Mouse (Mus musculus) lung, embryonic 15.5 days (tissue): ENCODE measurements around the gene Cnpy1. TPM values are rescaled to one million over a fixed set of nuclear protein-coding genes. Genes with fewer than 3 reads are reported as not detected.

ENCODE experiments used
- ATAC-seq: fragments of 200-750 bp; cut with Nextera tagmentation; 2 replicates; pipeline ENCODE4 v1.8.0; 2017; ENCODE audit warnings: moderate number of reproducible peaks, borderline replicate concordance; ENCODE audit not compliant: low FRiP score, low TSS enrichment; ENCODE audit errors: extremely low read depth
- H3K27ac ChIP-seq: fragments of 300-500 bp; sonication (generic); 2 replicates; pipeline ENCODE4 v1.5.1; 2015; ENCODE audit warnings: moderate library complexity, mild to moderate bottlenecking, inconsistent platforms
- H3K27me3 ChIP-seq: fragments of 300-500 bp; sonication (generic); 2 replicates; pipeline ENCODE4 v1.6.1; 2015; ENCODE audit warnings: inconsistent platforms
- H3K36me3 ChIP-seq: fragments of 300-500 bp; sonication (generic); 2 replicates; pipeline ENCODE4 v1.6.1; 2015; ENCODE audit warnings: inconsistent platforms
- H3K4me1 ChIP-seq: fragments of 300-500 bp; sonication (generic); 2 replicates; pipeline ENCODE4 v1.6.1; 2015; ENCODE audit warnings: inconsistent platforms
- H3K4me2 ChIP-seq: fragments of 300-500 bp; sonication (generic); 2 replicates; pipeline ENCODE4 v1.6.1; 2015; ENCODE audit warnings: inconsistent platforms, mild to moderate bottlenecking, moderate library complexity
- H3K4me3 ChIP-seq: fragments of 300-500 bp; sonication (generic); 2 replicates; pipeline ENCODE4 v1.5.1; 2015; ENCODE audit warnings: mild to moderate bottlenecking, inconsistent platforms
- H3K9ac ChIP-seq: fragments of 300-500 bp; sonication (generic); 2 replicates; pipeline ENCODE4 v1.6.1; 2015; ENCODE audit warnings: inconsistent platforms
- H3K9me3 ChIP-seq: fragments of 300-500 bp; sonication (generic); 2 replicates; pipeline ENCODE4 v1.6.1; 2016; ENCODE audit warnings: inconsistent platforms
- WGBS: fragments of 180-500 bp; shearing (Covaris S2); methylation state at CpG from one replicate; pipeline ENCODE4 v1.1.7; 2015; 5-methylcytosine and 5-hydroxymethylcytosine counted together
- polyA plus RNA-seq: library from polyadenylated mRNA; unstranded; fragments of >200 nt; fragmentation: Nextera tagmentation; extraction: Ambion mirVana; gene quantifications from 2 replicates; pipeline ENCODE4 v1.2.1, GENCODE M21; 2015

The Cnpy1 gene
- polyA plus RNA-seq, 1 experiment from 2014 or later, result 0.56 TPM

DNA sequence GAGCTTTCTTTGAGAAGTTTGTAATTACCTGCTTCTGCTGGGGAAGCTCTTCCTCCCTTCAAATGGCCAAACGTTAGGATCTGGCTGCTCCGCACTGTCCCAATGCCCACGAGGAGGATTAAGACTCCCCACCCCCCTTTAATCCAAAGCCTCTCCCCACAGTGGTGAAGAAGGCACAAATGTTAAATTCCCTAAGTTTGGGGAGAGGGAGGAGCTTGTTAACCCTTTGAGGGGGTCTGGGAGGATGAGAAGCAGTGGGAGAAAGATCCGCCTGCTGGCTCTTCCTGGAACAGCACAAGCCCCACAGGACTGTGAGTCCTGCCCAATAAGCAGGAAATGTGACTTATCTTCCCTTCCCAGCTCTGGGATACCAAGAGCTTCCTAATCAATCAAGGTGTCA lies 7.5 kb downstream of the Cnpy1 start:
- H3K9ac ChIP-seq, result no peak overlapping the region
- H3K4me1 ChIP-seq, result no peaks in the 10 kb centered on the region
- 15% methylated on average over 4 of the region's 4 CpGs for WGBS
- H3K36me3 ChIP-seq, result no peaks in the 10 kb centered on the region
- H3K4me3 ChIP-seq, result no peak overlapping the region
- no peak overlapping the region for H3K27ac ChIP-seq
- no peaks in the 10 kb centered on the region for H3K9me3 ChIP-seq
- H3K27me3 ChIP-seq, result no peaks in the 10 kb centered on the region
- ATAC-seq, result no peak
- no peak overlapping the region for H3K4me2 ChIP-seq

DNA sequence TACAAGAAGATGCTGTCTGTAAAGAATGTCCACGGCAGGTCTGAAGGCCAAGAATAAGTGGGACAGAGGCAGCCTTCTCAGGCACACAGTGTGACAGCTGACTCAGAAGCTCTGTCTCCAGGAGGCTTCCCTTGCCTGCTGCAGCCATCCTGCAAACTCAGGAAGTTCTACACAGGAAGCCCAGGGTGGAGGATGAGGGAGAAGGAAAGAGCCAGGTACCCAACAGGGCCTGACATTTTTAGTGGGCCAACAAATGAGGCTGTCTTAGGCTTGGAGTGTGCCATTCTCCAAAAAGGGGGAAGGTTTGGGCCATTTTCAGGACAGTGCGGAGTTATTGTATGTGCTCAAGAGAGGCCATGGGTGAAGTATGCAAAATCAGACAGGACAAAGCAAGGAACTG lies 7.9 kb downstream of the Cnpy1 start:
- Histone ChIP-seq H3K4me2 (no peak overlapping the region), H3K4me3 (no peak overlapping the region), H3K36me3 (no peaks in the 10 kb centered on the region), H3K9me3 (no peaks in the 10 kb centered on the region), H3K9ac (no peak overlapping the region), H3K27me3 (no peaks in the 10 kb centered on the region), H3K4me1 (no peaks in the 10 kb centered on the region), H3K27ac (no peak overlapping the region)
- ATAC-seq, result no peak
- WGBS, result 75% methylated on average over 2 of the region's 2 CpGs

DNA sequence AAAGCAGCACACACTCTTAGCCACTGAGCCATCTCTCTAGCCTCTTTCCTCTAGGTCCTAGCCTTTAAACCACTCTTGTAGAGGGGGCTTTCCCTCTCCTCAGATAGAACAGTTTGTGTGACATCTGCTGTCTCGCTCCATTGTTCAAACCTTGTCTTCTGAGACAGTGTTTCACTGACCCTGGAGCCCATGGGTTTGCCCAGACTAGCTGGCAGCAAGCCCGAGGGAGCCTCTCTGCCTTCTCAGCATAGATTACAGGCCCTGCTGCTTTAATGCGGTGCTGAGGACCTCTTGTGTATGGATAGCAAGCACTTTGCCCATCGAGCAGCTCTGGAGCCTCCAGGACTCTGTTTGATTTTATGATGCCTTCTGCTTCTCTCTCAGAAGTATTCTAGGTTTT lies 8.6 kb downstream of the Cnpy1 start:
- H3K9ac ChIP-seq, result no peak overlapping the region
- H3K4me1 ChIP-seq, result no peaks in the 10 kb centered on the region
- 46% methylated on average over 4 of the region's 4 CpGs for WGBS
- no peaks in the 10 kb centered on the region for H3K9me3 ChIP-seq
- H3K4me2 ChIP-seq, result no peak overlapping the region
- H3K36me3 ChIP-seq, result no peaks in the 10 kb centered on the region
- H3K4me3 ChIP-seq, result no peak overlapping the region
- no peaks in the 10 kb centered on the region for H3K27me3 ChIP-seq
- no peak for ATAC-seq
- H3K27ac ChIP-seq, result no peak overlapping the region

DNA sequence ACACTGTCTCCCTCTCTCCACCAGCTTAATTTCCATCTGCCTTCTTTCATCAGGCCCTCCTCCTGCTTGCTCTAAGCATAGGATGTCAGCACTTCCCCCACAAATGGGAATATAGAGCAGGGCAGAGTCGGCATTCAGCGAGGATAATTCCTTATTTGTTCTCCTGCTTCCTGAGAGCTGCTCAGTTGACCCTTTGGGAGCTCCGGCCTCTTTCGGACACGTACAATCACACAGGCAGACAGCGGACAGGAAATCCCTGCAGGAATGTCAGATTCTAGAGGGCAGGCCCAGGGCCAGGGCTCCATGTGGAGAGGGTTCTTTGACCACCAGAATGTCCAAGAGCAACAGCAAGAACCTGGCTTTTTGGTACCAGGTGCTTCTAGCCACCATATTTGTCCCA lies 9.5 kb downstream of the Cnpy1 start:
- WGBS, result 26% methylated on average over 6 of the region's 6 CpGs
- H3K4me3 ChIP-seq, result no peak overlapping the region
- H3K4me1 ChIP-seq, result no peaks in the 10 kb centered on the region
- no peak overlapping the region for H3K9ac ChIP-seq
- H3K27me3 ChIP-seq, result no peaks in the 10 kb centered on the region
- H3K4me2 ChIP-seq, result no peak overlapping the region
- no peak overlapping the region for H3K27ac ChIP-seq
- H3K36me3 ChIP-seq, result no peaks in the 10 kb centered on the region
- no peaks in the 10 kb centered on the region for H3K9me3 ChIP-seq
- ATAC-seq, result no peak

DNA sequence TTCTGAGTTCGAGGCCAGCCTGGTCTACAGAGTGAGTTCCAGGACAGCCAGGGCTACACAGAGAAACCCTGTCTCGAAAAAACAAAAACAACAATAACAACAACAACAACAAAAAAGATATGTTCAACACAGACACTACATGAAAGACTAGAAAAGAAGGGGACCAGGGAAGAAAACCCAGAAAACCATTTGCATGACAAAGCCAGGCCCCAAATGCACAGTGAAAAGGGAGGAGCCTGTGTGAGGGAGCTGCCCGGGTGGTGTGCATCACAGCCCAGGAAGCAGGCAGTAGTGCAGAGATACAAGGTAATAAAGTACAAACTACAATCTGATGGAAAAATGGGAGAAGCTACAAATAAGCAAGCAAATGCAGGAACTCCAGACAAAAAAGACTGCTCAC lies 13.5 kb downstream of the Cnpy1 start:
- ATAC-seq, result no peak
- Histone ChIP-seq H3K27ac (no peak overlapping the region), H3K4me1 (no peaks in the 10 kb centered on the region), H3K27me3 (no peaks in the 10 kb centered on the region), H3K36me3 (no peaks in the 10 kb centered on the region), H3K9me3 (no peaks in the 10 kb centered on the region), H3K4me3 (no peak overlapping the region), H3K9ac (no peak overlapping the region), H3K4me2 (no peak overlapping the region)
- 62% methylated on average over 3 of the region's 3 CpGs for WGBS

DNA sequence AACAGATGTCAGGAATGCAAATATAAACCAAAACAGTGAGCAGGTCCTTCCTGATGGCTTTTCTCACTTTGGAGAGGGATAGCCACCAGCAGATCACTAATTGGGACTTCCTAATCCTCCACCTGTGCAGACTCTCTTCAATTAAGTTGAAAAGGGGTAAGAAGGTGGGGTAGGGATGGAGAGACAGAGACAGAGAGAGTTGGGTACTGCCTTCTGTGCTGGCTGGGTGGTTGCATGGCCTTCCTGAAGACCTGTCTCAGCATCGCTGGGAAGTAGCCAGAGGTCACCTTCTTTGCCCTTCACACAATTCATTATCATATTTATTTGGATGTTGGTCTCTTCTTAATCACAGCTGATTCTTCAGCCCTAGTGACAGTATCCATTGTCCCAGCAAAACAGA lies 26.0 kb downstream of the Cnpy1 start:
- H3K27ac ChIP-seq, result no peak overlapping the region
- no peaks in the 10 kb centered on the region for H3K9me3 ChIP-seq
- no peak overlapping the region for H3K9ac ChIP-seq
- no peak overlapping the region for H3K4me3 ChIP-seq
- peaks cover 12% of the 10 kb centered on the region; the same call in 1 of the 2 replicates for H3K27me3 ChIP-seq
- H3K4me2 ChIP-seq, result no peak overlapping the region
- ATAC-seq, result no peak
- 62% methylated on average over 1 of the region's 1 CpGs for WGBS
- no peaks in the 10 kb centered on the region for H3K36me3 ChIP-seq
- H3K4me1 ChIP-seq, result no peaks in the 10 kb centered on the region

DNA sequence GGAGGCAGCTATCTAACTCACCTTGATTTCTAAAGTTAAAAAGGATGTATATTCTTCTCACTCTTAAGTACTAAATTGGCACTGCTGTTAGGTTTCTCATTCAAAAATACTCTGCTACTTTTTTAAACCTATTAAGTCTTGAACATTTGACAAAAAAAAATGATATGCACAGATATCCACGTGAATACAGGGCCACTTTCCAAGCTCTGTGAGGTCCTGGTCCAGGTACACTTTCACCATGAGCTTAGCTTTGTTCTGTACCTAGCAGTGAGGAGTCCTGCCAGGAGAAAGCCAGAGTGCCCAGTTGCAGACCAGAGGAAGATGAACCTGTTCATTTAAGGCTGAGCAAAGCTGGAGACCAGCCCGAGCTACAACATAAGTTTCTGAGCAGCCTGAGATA lies 32.2 kb downstream of the Cnpy1 start:
- H3K4me3 ChIP-seq, result no peak overlapping the region
- H3K27me3 ChIP-seq, result peaks cover 74% of the 10 kb centered on the region
- WGBS, result 57% methylated on average over 2 of the region's 2 CpGs
- peaks cover 8% of the 10 kb centered on the region for H3K4me1 ChIP-seq
- H3K9me3 ChIP-seq, result no peaks in the 10 kb centered on the region
- H3K36me3 ChIP-seq, result no peaks in the 10 kb centered on the region
- H3K9ac ChIP-seq, result no peak overlapping the region
- ATAC-seq, result no peak
- H3K27ac ChIP-seq, result no peak overlapping the region
- H3K4me2 ChIP-seq, result no peak overlapping the region

DNA sequence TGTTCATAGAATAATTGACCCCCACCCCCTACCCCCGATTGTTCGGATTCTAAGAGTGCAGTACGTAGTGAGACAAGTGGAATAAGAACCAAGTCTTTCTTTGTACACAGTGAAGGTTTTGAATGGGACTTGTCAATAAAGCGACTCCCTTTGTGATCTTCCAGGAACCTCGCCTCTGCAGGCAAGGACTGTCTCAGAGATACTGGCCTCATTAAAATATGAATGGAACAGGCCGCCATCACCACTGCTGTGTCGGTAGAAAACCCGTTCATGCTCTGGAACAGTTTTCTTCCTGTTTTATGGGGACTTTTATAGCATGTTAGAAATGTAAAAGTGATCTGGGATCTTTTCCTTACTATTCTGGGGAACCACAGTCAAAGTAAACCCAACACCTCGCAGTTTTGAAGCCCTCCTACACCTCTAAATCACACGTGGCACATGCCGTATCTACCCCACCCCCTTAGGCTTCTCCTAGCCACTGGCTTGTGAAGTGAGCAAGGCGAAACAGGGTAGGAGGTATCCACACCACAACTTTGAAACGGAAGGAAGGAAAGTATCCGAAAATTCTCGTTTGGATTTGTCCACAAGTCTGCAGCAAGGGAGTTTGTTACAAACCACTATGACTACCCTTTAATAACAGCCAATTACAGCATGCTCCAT lies 33.8 kb downstream of the Cnpy1 start:
- H3K27me3 ChIP-seq, result peaks cover 88% of the 10 kb centered on the region
- WGBS, result 3% methylated on average over 15 of the region's 15 CpGs

DNA sequence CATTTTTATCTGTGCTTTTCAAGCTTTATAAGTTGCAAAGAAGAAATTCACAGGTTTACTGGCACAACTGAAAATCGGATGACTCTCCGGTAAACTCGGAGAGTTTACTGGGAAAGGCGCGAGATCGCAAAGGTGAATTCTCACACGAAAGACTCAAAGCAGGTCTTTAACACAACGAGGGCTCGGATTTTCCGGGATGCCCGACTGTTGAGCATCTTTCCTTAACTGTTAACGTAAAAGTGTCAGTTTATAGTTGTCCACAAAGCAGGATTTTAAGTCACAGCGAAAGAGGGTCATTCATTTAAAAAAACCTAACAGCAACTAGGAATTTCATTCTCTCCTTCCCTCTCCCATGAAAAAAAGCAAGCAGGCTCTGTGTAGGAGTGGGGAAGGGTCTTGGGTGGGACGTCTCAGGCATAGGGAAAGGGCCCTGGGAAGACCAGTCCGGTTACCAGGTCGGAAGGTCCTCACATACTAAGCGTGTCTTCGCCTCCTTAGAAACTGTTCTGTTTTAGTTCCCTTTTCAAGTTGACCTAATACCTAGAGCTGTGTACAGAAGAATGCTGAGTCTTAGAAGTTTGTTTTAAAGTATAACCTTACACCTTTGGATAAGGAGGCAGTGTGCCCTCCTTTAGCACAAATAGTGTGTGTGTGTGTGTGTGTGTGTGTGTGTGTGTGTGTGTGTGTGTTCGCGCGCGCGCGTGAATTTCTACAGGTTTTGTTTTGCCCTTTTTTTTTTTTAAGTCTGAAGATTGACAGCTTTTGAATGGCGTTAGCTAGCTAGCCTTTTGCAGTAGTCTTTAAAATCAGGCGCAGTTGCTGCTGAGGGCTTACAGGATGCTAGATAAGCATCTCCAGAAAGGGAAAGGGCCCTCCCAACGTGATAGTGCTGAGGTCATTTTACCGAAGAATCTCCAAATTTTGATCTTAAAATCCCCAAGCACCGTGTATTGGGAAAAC lies 34.7 kb downstream of the Cnpy1 start:
- Histone ChIP-seq H3K9me3 (no peaks in the 10 kb centered on the region), H3K27ac (no peak overlapping the region), H3K4me3 (no peak overlapping the region), H3K27me3 (peaks cover 92% of the 10 kb centered on the region), H3K4me2 (no peak overlapping the region), H3K9ac (no peak overlapping the region), H3K4me1 (peaks cover 8% of the 10 kb centered on the region), H3K36me3 (no peaks in the 10 kb centered on the region)
- ATAC-seq, result no peak
- 1% methylated on average over 29 of the region's 29 CpGs for WGBS

More for the DNA sequence above, 33.8 kb downstream of the Cnpy1 start:
- H3K4me1 ChIP-seq, result peaks cover 8% of the 10 kb centered on the region
- no peak overlapping the region for H3K4me3 ChIP-seq
- H3K9ac ChIP-seq, result no peak overlapping the region
- no peaks in the 10 kb centered on the region for H3K36me3 ChIP-seq
- H3K9me3 ChIP-seq, result no peaks in the 10 kb centered on the region
- no peak overlapping the region for H3K4me2 ChIP-seq
- ATAC-seq, result no peak
- H3K27ac ChIP-seq, result no peak overlapping the region

DNA sequence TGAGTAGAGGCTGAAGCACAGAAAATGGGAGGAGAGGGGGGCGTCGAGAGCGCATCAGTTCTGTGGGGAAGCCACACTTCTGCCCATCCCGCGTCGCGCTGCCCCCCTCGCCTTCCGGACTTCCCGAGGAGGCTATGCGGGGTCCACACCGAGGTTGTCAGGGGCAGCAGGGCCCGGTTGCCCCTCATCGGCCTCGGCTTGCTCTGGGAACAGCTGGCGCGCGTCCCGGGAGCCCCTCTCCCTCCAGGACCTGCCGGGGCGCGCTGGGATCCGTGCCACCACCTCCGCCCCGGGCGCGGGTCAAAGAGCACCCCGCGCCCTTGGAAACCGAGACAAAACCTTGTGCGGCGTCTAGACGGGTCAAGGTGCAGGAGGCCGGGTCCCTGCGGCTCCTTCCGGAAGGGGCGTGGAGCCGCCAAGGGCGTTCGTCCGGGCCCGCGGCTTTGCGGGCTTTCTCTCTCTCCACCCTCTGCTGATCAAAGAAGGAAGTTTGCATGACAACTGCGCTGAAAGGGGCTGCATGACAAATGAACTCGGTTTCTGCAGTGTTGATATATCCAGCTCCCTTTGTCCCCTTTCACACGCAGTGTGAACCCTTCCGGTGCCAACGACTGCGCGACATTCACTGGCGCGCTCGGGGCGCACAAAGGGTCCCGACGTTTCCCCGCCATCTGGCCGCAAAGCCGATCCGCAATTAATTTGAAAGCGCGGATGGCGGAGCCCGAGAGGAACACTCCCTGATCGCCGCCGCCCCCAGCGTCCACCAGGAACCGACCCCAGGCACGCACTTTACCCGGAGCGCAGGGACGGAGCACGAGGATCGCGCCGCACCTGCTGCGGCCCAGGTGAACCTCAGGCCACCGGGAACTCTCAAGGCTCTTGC lies 35.8 kb downstream of the Cnpy1 start:
- ATAC-seq, result no peak
- no peaks in the 10 kb centered on the region for H3K9me3 ChIP-seq
- H3K27ac ChIP-seq, result no peak overlapping the region
- whole genome bisulfite sequencing, result under 1% methylated on average over 80 of the region's 80 CpGs
- peaks cover 8% of the 10 kb centered on the region for H3K4me1 ChIP-seq
- no peak overlapping the region for H3K9ac ChIP-seq
- H3K27me3 ChIP-seq, result peaks cover 95% of the 10 kb centered on the region
- H3K36me3 ChIP-seq, result no peaks in the 10 kb centered on the region
- peak overlapping the region; percentile 51 for H3K4me2 ChIP-seq
- H3K4me3 ChIP-seq, result peak overlapping the region; percentile 18

DNA sequence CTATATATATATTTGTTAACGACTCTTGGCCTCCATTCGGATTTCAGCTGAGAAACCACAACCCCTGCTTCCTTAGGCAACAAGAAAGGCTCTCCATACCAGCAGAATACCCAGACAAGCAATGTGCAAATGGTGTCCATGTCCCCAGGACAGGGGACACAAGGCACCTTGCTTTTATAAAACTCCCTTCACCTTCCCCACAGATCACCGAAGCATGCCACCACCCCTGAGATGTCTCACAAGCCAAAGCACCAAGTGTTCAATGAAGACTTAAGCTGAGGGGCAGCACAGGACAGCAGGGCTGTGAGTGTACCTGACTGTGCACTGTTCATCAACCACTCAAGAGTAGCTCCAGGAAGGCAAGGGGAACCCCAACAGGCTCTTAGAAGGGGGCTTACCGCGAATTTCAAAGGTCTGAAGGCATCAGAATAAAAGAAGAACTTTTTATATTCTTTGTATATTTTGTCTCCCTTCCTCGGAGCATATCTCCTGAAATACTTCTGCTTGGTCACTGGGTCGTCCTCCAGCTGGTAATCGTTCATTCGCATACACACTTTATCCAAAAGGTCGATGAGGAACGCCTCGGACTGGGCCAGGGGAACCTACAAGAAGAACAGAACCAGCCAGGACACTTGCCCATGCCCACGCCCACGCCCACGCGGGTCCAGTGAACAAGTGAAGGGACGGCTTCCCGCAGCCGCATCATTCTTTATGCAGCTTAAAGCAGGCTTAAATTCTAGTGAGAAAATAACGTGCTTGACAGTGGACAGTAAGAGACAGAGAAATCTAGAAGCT lies 36.7 kb downstream of the Cnpy1 start:
- Histone ChIP-seq H3K9me3 (no peaks in the 10 kb centered on the region), H3K4me3 (no peak overlapping the region), H3K27me3 (peaks cover 97% of the 10 kb centered on the region), H3K4me2 (no peak overlapping the region), H3K36me3 (no peaks in the 10 kb centered on the region), H3K27ac (no peak overlapping the region), H3K9ac (no peak overlapping the region), H3K4me1 (peaks cover 8% of the 10 kb centered on the region)
- ATAC-seq, result no peak
- WGBS, result 8% methylated on average over 20 of the region's 20 CpGs
